Mouse (Mus musculus): ENCODE measurements around the gene Ctns.

Gene Ctns

DNA sequence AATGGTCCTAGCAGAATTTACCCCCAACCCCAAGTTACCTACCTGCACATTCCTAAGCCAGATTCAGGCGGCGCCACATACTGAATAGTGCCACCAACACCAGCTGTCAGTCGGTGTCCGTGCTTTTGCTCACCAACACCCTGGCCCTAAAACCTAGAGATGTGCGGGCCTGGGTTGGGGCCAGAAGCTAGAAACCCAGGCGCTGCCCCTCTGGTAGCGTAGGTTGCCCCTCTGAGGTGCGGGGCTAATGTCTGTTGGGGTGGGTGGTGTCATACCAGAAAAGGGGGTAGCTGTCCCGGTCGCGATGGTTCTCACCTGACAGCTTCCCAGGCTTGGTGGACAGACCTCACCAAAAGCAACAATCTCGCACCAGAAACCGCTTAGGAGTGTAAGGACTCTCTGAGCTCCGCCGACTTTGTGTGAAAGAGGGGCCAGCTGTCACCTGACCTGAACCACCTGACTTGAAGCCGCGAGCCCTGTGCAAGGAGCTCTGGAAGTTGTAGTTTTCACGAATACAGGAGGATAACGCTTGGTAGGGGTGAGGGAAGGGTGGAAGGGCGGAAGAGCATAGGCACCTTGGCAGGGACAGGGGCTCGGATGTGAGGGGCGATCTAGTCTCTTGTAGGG is at the start of gene Ctns:
TSS of gene Ctns (minus strand) at position 440 of the 627 bp plus-strand sequence.
- CTCF ChIA-PET, result interaction anchor here (0.5 to 1.8 kb wide), 20 partner anchors 9 to 1393 kb away, joined by 3 to 14 read pairs (median 4); partner anchors contain the start of genes Haspin (in 3 of the 4) and P2rx5 (in 1 of the 4)

GRCm38 (mm10) chr11:73242777-73243176 is 43.9 kb upstream of the Ctns start:
- POLR2A ChIA-PET, result interaction anchor here in 1 of 4 experiments (0.5 kb wide), 1 partner anchor 91 kb away, joined by 3 read pairs; no protein-coding TSS in a partner anchor
- CTCF ChIA-PET, result no interaction called here

More for the DNA sequence above, at the start of gene Ctns:
- POLR2A ChIA-PET, result interaction anchor here (0.5 to 4.2 kb wide), 80 partner anchors 8 to 1350 kb away, joined by 3 to 43 read pairs (median 5); partner anchors contain the start of genes Haspin (in 3 of the 4), Camkk1 (in 2 of the 4), Cyb5d2 (in 2 of the 4) and Emc6 (in 2 of the 4)

DNA sequence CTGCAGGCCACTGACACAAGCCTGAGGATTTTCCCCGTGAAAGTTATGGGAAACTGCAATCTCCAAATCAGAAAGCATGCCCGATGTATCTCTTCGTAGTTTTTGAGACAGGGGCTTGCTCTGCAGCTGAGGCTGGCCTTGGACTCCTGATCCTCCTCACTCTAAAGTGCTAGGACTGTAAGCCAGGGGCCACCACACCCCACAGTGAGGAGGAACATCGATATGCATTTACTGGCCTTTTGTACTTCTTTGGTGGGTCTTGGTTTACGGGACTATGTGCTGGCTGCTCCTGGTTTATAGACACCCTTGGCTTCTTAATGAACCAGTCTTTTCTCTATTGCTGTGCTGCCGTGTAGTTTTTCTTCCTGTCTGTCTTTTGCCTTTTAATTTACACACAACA is 43.4 kb upstream of the Ctns start:
- CTCF ChIA-PET, result no interaction called here
- POLR2A ChIA-PET, result interaction anchor here in 1 of 4 experiments (1.1 kb wide), 1 partner anchor 15 kb away, joined by 3 read pairs; no protein-coding TSS in a partner anchor

DNA sequence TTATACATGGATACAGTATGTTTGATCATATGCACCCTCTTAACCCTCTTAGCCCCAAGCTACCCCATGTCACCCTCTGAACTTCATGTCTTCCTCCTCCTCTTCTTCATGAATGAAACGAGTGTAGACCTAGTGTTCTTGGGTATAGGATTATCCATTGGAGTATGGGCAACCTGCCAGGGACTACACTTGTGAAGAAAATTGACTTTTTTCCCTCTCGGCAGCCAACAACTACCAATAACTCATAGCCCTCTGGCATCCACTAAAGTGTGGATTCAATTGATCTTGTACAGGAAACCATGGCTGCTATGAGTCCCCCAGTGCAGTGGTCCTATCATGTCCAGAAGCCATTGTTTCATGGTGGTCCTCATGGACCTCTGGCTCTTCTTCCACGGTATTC is 37.9 kb upstream of the Ctns start:
- ChIA-PET CTCF (no interaction called here), POLR2A (interaction anchor here in 1 of 4 experiments (0.7 kb wide), 2 partner anchors 229 to 374 kb away, joined by 4 to 5 read pairs; no protein-coding TSS in a partner anchor)

DNA sequence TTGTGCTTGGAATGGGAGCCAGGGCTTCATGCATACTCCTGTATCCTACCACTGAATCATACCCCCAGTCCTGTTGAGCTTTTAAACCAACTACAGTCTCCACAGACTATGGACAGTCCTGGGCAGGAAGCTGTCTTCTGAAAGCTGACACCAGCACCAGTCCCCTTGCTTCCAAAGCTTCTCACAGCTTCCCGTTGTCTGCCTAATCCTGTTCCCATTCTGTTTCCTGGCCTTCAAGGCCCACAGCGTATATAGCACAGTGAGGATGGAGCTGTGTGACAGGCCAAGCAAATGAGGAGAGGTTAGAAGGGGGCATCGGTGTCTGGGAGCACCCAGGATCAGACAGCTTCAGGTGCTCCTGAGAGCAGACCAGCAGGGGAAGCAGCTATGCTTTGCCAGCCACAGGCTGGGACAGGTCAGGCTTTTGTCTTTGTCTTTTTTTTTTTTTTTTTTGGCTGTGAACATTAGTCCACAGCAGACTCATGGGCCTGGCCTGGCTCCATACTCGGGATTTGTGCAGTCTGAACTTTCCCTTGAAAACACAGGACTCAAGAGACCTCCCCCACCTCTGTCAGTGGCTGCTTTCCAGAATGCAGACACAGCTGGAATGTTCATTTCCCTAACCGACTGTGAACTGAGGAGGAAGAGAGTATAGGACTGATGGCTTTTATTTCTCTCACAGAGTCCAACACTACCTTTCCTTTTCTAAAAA is 37.3 kb upstream of the Ctns start:
- ChIA-PET POLR2A (interaction anchor here in 1 of 4 experiments (0.7 kb wide), 2 partner anchors 228 to 373 kb away, joined by 4 to 5 read pairs; no protein-coding TSS in a partner anchor), CTCF (no interaction called here)

- POLR2A ChIA-PET, result interaction anchor here in 2 of 4 experiments (1.2 to 1.4 kb wide), 2 partner anchors 34 to 35 kb away, joined by 3 read pairs; partner anchors contain the start of genes Ctns (in 1 of the 2) and Shpk (in 1 of the 2)
Observed at GRCm38 (mm10) chr11:73233992-73234391, 35.1 kb upstream of the Ctns start, which contains the start of gene Trpv1. TSS of gene Trpv1 (plus strand) at chr11:73234292.

GRCm38 (mm10) chr11:73232513-73232912 is 33.7 kb upstream of the Ctns start:
- CTCF ChIA-PET, result interaction anchor here in 1 of 4 experiments (0.6 kb wide), 1 partner anchor 11 kb away, joined by 4 read pairs; no protein-coding TSS in a partner anchor
- POLR2A ChIA-PET, result interaction anchor here in 2 of 4 experiments (1.2 to 1.5 kb wide), 2 partner anchors 34 to 35 kb away, joined by 3 to 5 read pairs; partner anchors contain the start of genes Ctns (in 1 of the 2) and Shpk (in 1 of the 2)

More at GRCm38 (mm10) chr11:73233992-73234391, 35.1 kb upstream of the Ctns start, which contains the start of gene Trpv1:
- CTCF ChIA-PET, result interaction anchor here in 1 of 4 experiments (1.4 kb wide), 1 partner anchor 47 kb away, joined by 3 read pairs; no protein-coding TSS in a partner anchor

GRCm38 (mm10) chr11:73230081-73230480 is 31.2 kb upstream of the Ctns start:
- CTCF ChIA-PET, result no interaction called here
- POLR2A ChIA-PET, result no interaction called here

DNA sequence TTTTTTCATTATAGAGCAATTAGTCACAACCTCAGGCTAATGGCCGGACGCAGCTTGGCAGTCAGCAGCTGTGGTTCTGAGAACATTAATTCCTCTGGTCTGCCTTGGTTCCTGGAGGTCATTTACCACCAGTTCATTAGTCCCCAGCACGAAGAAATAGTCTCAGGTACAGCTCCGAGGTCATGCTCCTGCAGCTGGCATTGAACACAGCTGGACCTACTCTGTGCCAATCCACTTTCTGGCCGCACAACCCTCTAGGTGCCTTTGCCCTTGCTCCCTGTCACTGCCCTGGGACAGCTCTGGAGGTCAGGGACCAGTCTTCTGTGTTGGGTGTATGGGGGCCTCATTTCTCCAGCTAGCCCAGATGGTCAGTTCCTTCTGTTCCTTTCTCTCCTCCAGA is 30.0 kb upstream of the Ctns start:
- POLR2A ChIA-PET, result interaction anchor here in 1 of 4 experiments (0.6 kb wide), 1 partner anchor 42 kb away, joined by 4 read pairs; no protein-coding TSS in a partner anchor
- CTCF ChIA-PET, result no interaction called here

DNA sequence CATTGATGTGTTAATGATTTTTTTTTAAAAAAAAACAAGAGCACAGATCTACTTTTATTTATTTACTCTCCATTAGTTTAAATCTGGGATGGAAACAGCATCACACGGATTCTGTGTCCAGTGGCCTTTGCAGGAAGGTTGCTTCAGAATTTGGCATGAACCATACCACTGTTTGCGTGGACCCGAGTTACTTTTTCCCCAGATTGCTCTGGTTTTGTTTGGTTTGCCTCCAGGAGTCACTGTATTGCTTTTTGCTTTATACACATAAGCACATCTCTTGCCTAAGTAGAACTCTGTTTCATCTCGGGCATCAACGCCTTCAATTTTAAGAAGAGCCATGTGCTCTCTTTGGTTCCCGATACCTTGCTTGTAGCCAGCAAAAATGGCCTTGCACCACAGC is 27.0 kb upstream of the Ctns start:
- ChIA-PET CTCF (no interaction called here), POLR2A (interaction anchor here in 1 of 4 experiments (3.8 kb wide), 1 partner anchor 27 kb away, joined by 12 read pairs; the partner anchor contains the start of genes Ctns and Shpk)

- ChIA-PET POLR2A (interaction anchor here in 2 of 4 experiments (0.6 to 3.8 kb wide), 4 partner anchors 25 to 97 kb away, joined by 3 to 12 read pairs (median 3); partner anchors contain the start of genes Ctns (in 1 of the 2), Haspin (in 1 of the 2) and Shpk (in 1 of the 2)), CTCF (no interaction called here)
Observed at GRCm38 (mm10) chr11:73223966-73224365, 25.1 kb upstream of the Ctns start.

DNA sequence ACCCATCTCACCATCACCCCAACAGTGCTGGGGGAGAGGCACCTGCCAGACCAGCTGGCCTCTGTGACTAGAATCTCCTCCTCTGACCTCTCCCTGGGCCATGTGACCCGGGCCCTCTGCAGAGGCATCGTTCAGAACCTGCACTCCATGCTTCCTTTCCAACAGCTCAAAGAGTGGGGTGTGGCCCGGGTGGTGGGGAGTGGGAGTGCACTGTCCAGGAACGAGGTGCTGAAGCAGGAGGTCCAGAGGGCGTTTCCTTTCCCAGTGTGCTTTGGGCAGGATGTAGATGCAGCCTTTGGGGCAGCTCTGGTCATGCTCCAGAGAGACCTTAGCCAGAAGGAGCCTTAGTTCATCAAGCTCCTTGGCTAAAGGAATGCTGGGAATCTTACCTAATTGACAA is 24.0 kb upstream of the Ctns start:
- CTCF ChIA-PET, result interaction anchor here in 3 of 4 experiments (0.6 to 1.7 kb wide), 4 partner anchors 21 to 215 kb away, joined by 3 to 4 read pairs (median 3); no protein-coding TSS in a partner anchor
- POLR2A ChIA-PET, result interaction anchor here in 2 of 4 experiments (1.0 to 3.8 kb wide), 4 partner anchors 24 to 85 kb away, joined by 3 to 12 read pairs (median 4); partner anchors contain the start of genes Ctns (in 2 of the 2), Shpk (in 2 of the 2) and Haspin (in 1 of the 2)

- ChIA-PET POLR2A (interaction anchor here in 1 of 4 experiments (1.0 kb wide), 1 partner anchor 47 kb away, joined by 3 read pairs; the partner anchor contains the start of gene Trpv3), CTCF (interaction anchor here in 1 of 4 experiments (0.5 kb wide), 1 partner anchor 289 kb away, joined by 3 read pairs; no protein-coding TSS in a partner anchor)
Observed at GRCm38 (mm10) chr11:73220651-73221050, 21.8 kb upstream of the Ctns start.

GRCm38 (mm10) chr11:73219671-73220070 is 20.8 kb upstream of the Ctns start:
- CTCF ChIA-PET, result interaction anchor here in 1 of 4 experiments (0.6 kb wide), 1 partner anchor 279 kb away, joined by 3 read pairs; no protein-coding TSS in a partner anchor
- POLR2A ChIA-PET, result interaction anchor here in 1 of 4 experiments (1.0 kb wide), 1 partner anchor 48 kb away, joined by 3 read pairs; the partner anchor contains the start of gene Trpv3

- POLR2A ChIA-PET, result interaction anchor here in 1 of 4 experiments (1.9 kb wide), 1 partner anchor 15 kb away, joined by 7 read pairs; the partner anchor contains the start of genes Ctns and Shpk
- CTCF ChIA-PET, result no interaction called here
Observed at GRCm38 (mm10) chr11:73213956-73214355, 15.1 kb upstream of the Ctns start.

GRCm38 (mm10) chr11:73207621-73208020 is 8.8 kb upstream of the Ctns start:
- POLR2A ChIA-PET, result interaction anchor here in 3 of 4 experiments (0.7 to 1.7 kb wide), 7 partner anchors 8 to 1345 kb away, joined by 3 to 8 read pairs (median 5); partner anchors contain the start of genes Ctns (in 3 of the 3), Shpk (in 3 of the 3) and Haspin (in 1 of the 3)
- CTCF ChIA-PET, result interaction anchor here (0.6 to 2.4 kb wide), 8 partner anchors 9 to 81 kb away, joined by 3 to 13 read pairs (median 5); partner anchors contain the start of genes Ctns (in 3 of the 4), Shpk (in 2 of the 4) and Haspin (in 1 of the 4)

DNA sequence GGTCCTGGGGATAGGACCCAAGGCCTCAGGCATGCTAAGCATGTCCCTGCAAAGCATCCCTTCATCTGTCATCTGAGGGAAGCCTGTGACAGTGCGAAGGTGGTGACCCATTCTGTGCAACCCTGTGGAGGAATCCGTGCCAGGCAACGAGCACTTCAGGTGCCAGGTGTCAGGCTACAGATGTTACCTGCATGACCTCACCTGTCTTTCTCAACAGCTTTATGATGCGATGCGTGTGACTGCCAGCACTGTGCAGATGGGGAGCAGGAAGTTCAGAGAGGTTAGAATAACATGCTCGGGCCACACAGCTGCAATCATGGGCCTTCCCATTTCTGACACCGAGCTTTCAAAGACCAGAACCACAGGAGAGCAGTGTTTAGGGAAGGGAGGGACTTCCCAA is 6.4 kb upstream of the Ctns start:
- POLR2A ChIA-PET, result no interaction called here
- CTCF ChIA-PET, result interaction anchor here in 1 of 4 experiments (0.7 kb wide), 1 partner anchor 76 kb away, joined by 4 read pairs; no protein-coding TSS in a partner anchor

GRCm38 (mm10) chr11:73203895-73204294 is 5.1 kb upstream of the Ctns start:
- ChIA-PET POLR2A (interaction anchor here in 1 of 4 experiments (0.6 kb wide), 1 partner anchor 627 kb away, joined by 3 read pairs; no protein-coding TSS in a partner anchor), CTCF (no interaction called here)
